ENCODE assay signal across 31 mouse cellular contexts in genomic region chr17:34459255-34459654, GRCm38 (mm10). TPM values are rescaled to one million over a fixed set of nuclear protein-coding genes. Genes with fewer than 3 reads are reported as not detected.
DNase-seq lines count a peak whose midpoint lies in the region; ATAC-seq and TF ChIP-seq lines count a peak whose summit lies in the region.
"Had no signal": no experiment of that assay in that cellular context is flagged by ENCODE, and none has a peak within 500 bp of the region (broad histone marks: within the 10 kb centered on the region; RNA-seq: fewer than 3 reads in every experiment).

No protein-coding gene starts in this region.

- no peak overlapping the region for H3K4me3 ChIP-seq in liver, embryonic 12.5 days
- no peak overlapping the region for H3K4me3 ChIP-seq in liver, embryonic 14.5 days (ENCODE audit: insufficient read depth in 1 of 2, low read depth in 2 of 2, low read length in 2 of 2)
- H3K4me3 ChIP-seq: embryonic facial prominence, embryonic 13.5 days; embryonic facial prominence, embryonic 15.5 days; erythroblast, embryonic 14.5 days; forebrain, embryonic 10.5 days; forebrain, embryonic 12.5 days had no signal

- no peak for TF ChIP-seq EP300 in liver, embryonic 14.5 days (IDR thresholded peaks at IDR 0.05; ENCODE audit: low read depth)

- no peak overlapping the region for H3K27ac ChIP-seq in liver, embryonic 12.5 days
- no peak overlapping the region for H3K27ac ChIP-seq in liver, embryonic 14.5 days
- H3K27ac ChIP-seq: embryonic facial prominence, embryonic 13.5 days; embryonic facial prominence, embryonic 15.5 days; forebrain, embryonic 10.5 days; forebrain, embryonic 12.5 days had no signal

- H3K27me3 ChIP-seq in liver, embryonic 12.5 days (replicated peaks): 0 out of 2 replicates have a peak, but pooled peaks cover 6% of the 10 kb centered on the region
- H3K27me3 ChIP-seq in liver, embryonic 14.5 days (ENCODE audit: control insufficient read depth, insufficient read depth, low read length): no peaks in the 10 kb centered on the region
- H3K27me3 ChIP-seq: embryonic facial prominence, embryonic 13.5 days; forebrain, embryonic 12.5 days had no signal

- no peak overlapping the region for H3K9ac ChIP-seq in liver, embryonic 12.5 days
- H3K9ac ChIP-seq in liver, embryonic 14.5 days (replicated peaks): no peak overlapping the region
- H3K9ac ChIP-seq: embryonic facial prominence, embryonic 13.5 days; embryonic facial prominence, embryonic 15.5 days; forebrain, embryonic 12.5 days had no signal

- no peak for TF ChIP-seq CTCF in liver, embryonic 14.5 days (IDR thresholded peaks at IDR 0.05; ENCODE audit: low read depth)

- peaks cover 37% of the 10 kb centered on the region for H3K4me1 ChIP-seq in liver, embryonic 12.5 days
- H3K4me1 ChIP-seq in liver, embryonic 14.5 days (replicated peaks; ENCODE audit: control insufficient read depth in 2 of 2, insufficient read depth in 2 of 2, low read length in 1 of 2): peaks cover 0 to 34% of the 10 kb centered on the region in 2 experiments; a peak in 2 of 4 replicates
- H3K4me1 ChIP-seq: embryonic facial prominence, embryonic 13.5 days; embryonic facial prominence, embryonic 15.5 days; forebrain, embryonic 12.5 days had no signal

- WGBS in liver, embryonic 12.5 days (ENCODE audit: insufficient replicate concordance): 20% methylated on average over 3 of the region's 3 CpGs
- WGBS in liver, embryonic 14.5 days (ENCODE audit: insufficient replicate concordance): 27% methylated on average over 3 of the region's 3 CpGs

- no peak overlapping the region for H3K4me2 ChIP-seq in liver, embryonic 12.5 days
- no peak overlapping the region for H3K4me2 ChIP-seq in liver, embryonic 14.5 days (ENCODE audit: low read depth)
- H3K4me2 ChIP-seq: embryonic facial prominence, embryonic 13.5 days; embryonic facial prominence, embryonic 15.5 days; forebrain, embryonic 12.5 days had no signal

- DNase-seq in liver: no peak
- no peak for DNase-seq in liver, embryonic 14.5 days (ENCODE audit: low read depth in 3 of 3, low spot score in 3 of 3)
- DNase-seq in lung, postnatal 36 days: no peak
- DNase-seq in thymus, postnatal 25 days: no peak
- DNase-seq: adrenal gland, adult 8-10 months; adrenal gland, postnatal 14 days; adrenal gland, postnatal 36 days; cerebellum, adult 11-12 months; cerebellum, adult 2 months; cerebellum, adult 9-10 months; cerebellum, postnatal 10 days; cerebellum, postnatal 25 days; embryo, embryonic 11 days had no signal

- ATAC-seq in liver, embryonic 12.5 days: peak; percentile 15; the same call in 1 of the 2 replicates
- peak; percentile 19; the same call in 1 of the 2 replicates for ATAC-seq in common myeloid progenitor, adult 5-6 weeks (replicated peaks; ENCODE audit: low read depth, poor library complexity, severe bottlenecking)
- ATAC-seq in liver, embryonic 14.5 days (ENCODE audit: insufficient read depth): peak; percentile 15; the same call in 1 of the 2 replicates
- peak; percentile 75 for ATAC-seq in megakaryocyte-erythroid progenitor cell, adult 5-6 weeks (replicated peaks; ENCODE audit: low FRiP score, low TSS enrichment, poor library complexity, severe bottlenecking)
- ATAC-seq in monocyte, adult 5-6 weeks (replicated peaks; ENCODE audit: insufficient number of reproducible peaks, low FRiP score, low TSS enrichment, poor library complexity, severe bottlenecking): no peak
- ATAC-seq: activated CD4-positive, CD25-positive, alpha-beta regulatory T cell, adult 4 months; forebrain, embryonic 14.5 days; forebrain, embryonic 16.5 days; Patski had no signal

- H3K9me3 ChIP-seq in liver, embryonic 12.5 days (replicated peaks): no peaks in the 10 kb centered on the region
- H3K9me3 ChIP-seq in liver, embryonic 14.5 days (ENCODE audit: control insufficient read depth, low read length): no peaks in the 10 kb centered on the region
- H3K9me3 ChIP-seq: embryonic facial prominence, embryonic 13.5 days; embryonic facial prominence, embryonic 15.5 days; forebrain, embryonic 10.5 days; forebrain, embryonic 12.5 days had no signal

- no peaks in the 10 kb centered on the region for H3K36me3 ChIP-seq in liver, embryonic 12.5 days
- H3K36me3 ChIP-seq in liver, embryonic 14.5 days (replicated peaks; ENCODE audit: control insufficient read depth, insufficient read depth, low read depth): no peaks in the 10 kb centered on the region
- H3K36me3 ChIP-seq: embryonic facial prominence, embryonic 13.5 days; embryonic facial prominence, embryonic 15.5 days; forebrain, embryonic 10.5 days; forebrain, embryonic 12.5 days had no signal

RNA-seq across cellular contexts. Expression of gene Btnl4, which starts 17.9 kb away (rescaled TPM):
- polyA plus RNA-seq in liver, embryonic 12.5 days (2016; fragmentation: Nextera tagmentation; extraction: Ambion mirVana): not detected in 2 replicates
- total RNA-seq in common myeloid progenitor, adult 5-6 weeks (2017): not detected in 2 replicates
- not detected in 2 replicates for polyA plus RNA-seq in liver, embryonic 14.5 days (2012; rRNA removed)
- not detected in 2 replicates for polyA plus RNA-seq in liver, embryonic 14.5 days (2014; fragmentation: Nextera tagmentation; extraction: Ambion mirVana)
- not detected in 2 replicates for total RNA-seq in megakaryocyte-erythroid progenitor cell, adult 5-6 weeks (2014; fragmentation: Nextera tagmentation)
- total RNA-seq in megakaryocyte-erythroid progenitor cell, adult 5-6 weeks (2017): not detected in 2 replicates
- not detected in 3 replicates for total RNA-seq in monocyte, adult 5-6 weeks (2017)
- total RNA-seq: adrenal gland, adult 18-20 months; adrenal gland, adult 8-10 months; adrenal gland, postnatal 14 days; adrenal gland, postnatal 36 days; ES-E14; MEL had no signal
- polyA plus RNA-seq: activated CD4-positive, CD25-positive, alpha-beta regulatory T cell, adult 4 months; C2C12; cerebellum, adult 2 months; embryonic facial prominence, embryonic 11.5 days; embryonic facial prominence, embryonic 13.5 days; embryonic facial prominence, embryonic 15.5 days; forebrain, embryonic 10.5 days; forebrain, embryonic 12.5 days; forebrain, embryonic 14.5 days; forebrain, embryonic 16.5 days; Patski had no signal

RNA-seq across cellular contexts. Expression of gene Btnl6, which starts 57.9 kb away (rescaled TPM):
- not detected in 2 replicates for polyA plus RNA-seq in liver, embryonic 12.5 days (2016; fragmentation: Nextera tagmentation; extraction: Ambion mirVana)
- total RNA-seq in common myeloid progenitor, adult 5-6 weeks (2017): not detected in 2 replicates
- polyA plus RNA-seq in liver, embryonic 14.5 days (2012; rRNA removed): not detected in 2 replicates
- polyA plus RNA-seq in liver, embryonic 14.5 days (2014; fragmentation: Nextera tagmentation; extraction: Ambion mirVana): not detected in 2 replicates
- not detected in 2 replicates for total RNA-seq in megakaryocyte-erythroid progenitor cell, adult 5-6 weeks (2014; fragmentation: Nextera tagmentation)
- not detected in 2 replicates for total RNA-seq in megakaryocyte-erythroid progenitor cell, adult 5-6 weeks (2017)
- total RNA-seq in monocyte, adult 5-6 weeks (2017): not detected in 3 replicates
- total RNA-seq: adrenal gland, adult 18-20 months; adrenal gland, adult 8-10 months; adrenal gland, postnatal 14 days; adrenal gland, postnatal 36 days; ES-E14; MEL had no signal
- polyA plus RNA-seq: activated CD4-positive, CD25-positive, alpha-beta regulatory T cell, adult 4 months; C2C12; cerebellum, adult 2 months; embryonic facial prominence, embryonic 11.5 days; embryonic facial prominence, embryonic 13.5 days; embryonic facial prominence, embryonic 15.5 days; erythroblast, embryonic 14.5 days; forebrain, embryonic 10.5 days; forebrain, embryonic 12.5 days; forebrain, embryonic 14.5 days; forebrain, embryonic 16.5 days; Patski had no signal
